Mouse (Mus musculus) embryonic fibroblast, embryonic 13.5 days (primary cell): Measurements from ENCODE around the gene Ttc9b. TPM values are rescaled to one million over a fixed set of nuclear protein-coding genes. Genes with fewer than 3 reads are reported as not detected.

Experiments used
- H3K27ac ChIP-seq: 2 replicates; pipeline ENCODE4 v1.5.1; 2012; ENCODE audit warnings: low read length, control low read depth, inconsistent platforms; ENCODE audit not compliant: insufficient read depth
- H3K4me1 ChIP-seq: 2 replicates; pipeline ENCODE4 v1.6.1; 2011; ENCODE audit warnings: low read length; ENCODE audit not compliant: control insufficient read depth, insufficient read depth
- H3K4me3 ChIP-seq: 2 replicates; pipeline ENCODE4 v1.5.1; 2011; ENCODE audit warnings: mild to moderate bottlenecking, control low read depth, low read length; ENCODE audit not compliant: insufficient read depth
- CTCF ChIP-seq: IDR thresholded peaks from 2 replicates; pipeline ENCODE4 v1.5.1; 2011; ENCODE audit warnings: mild to moderate bottlenecking, control low read depth, low read length, moderate library complexity, borderline replicate concordance; ENCODE audit not compliant: insufficient read depth
- POLR2A ChIP-seq: IDR thresholded peaks from 2 replicates; pipeline ENCODE4 v1.6.1; 2011; ENCODE audit warnings: low read depth, mild to moderate bottlenecking, control low read depth, low read length, moderate library complexity
- polyA plus RNA-seq: library from polyadenylated mRNA; stranded (reverse); fragments of >200 nt; gene quantifications from 2 replicates; pipeline ENCODE4 v1.2.4, GENCODE M21; 2011; ENCODE audit warnings: low read depth; ENCODE audit not compliant: missing spikeins, insufficient read length

Gene Ttc9b
- polyA plus RNA-seq, 1 experiment, result not detected

GRCm38 (mm10) chr7:27657824-27658395 is 4.2 kb downstream of the Ttc9b start:
- TF ChIP-seq POLR2A (no peak), CTCF (no peak)
- Histone ChIP-seq H3K4me3 (no peak overlapping the region), H3K4me1 (no peaks in the 10 kb centered on the region), H3K27ac (no peak overlapping the region)

GRCm38 (mm10) chr7:27658712-27659663 is 5.3 kb downstream of the Ttc9b start:
- H3K4me1 ChIP-seq, result no peaks in the 10 kb centered on the region
- H3K4me3 ChIP-seq, result no peak overlapping the region
- TF ChIP-seq CTCF (no peak), POLR2A (no peak)
- no peak overlapping the region for H3K27ac ChIP-seq

- TF ChIP-seq CTCF, result no peak
- no peak for TF ChIP-seq POLR2A
- H3K4me1 ChIP-seq, result no peaks in the 10 kb centered on the region
- no peak overlapping the region for H3K4me3 ChIP-seq
- H3K27ac ChIP-seq, result no peak overlapping the region
These were observed 8.3 kb downstream of the Ttc9b start for GRCm38 (mm10) chr7:27662038-27662437.

GRCm38 (mm10) chr7:27673064-27673574 is 19.4 kb downstream of the Ttc9b start:
- Histone ChIP-seq H3K27ac (no peak overlapping the region), H3K4me3 (peak overlapping the region; percentile 57), H3K4me1 (peaks cover 5% of the 10 kb centered on the region; the same call in 1 of the 2 replicates)
- TF ChIP-seq POLR2A, result no peak

GRCm38 (mm10) chr7:27673575-27674131 is 19.9 kb downstream of the Ttc9b start:
- no peak overlapping the region for H3K27ac ChIP-seq
- peak overlapping the region; percentile 57 for H3K4me3 ChIP-seq
- TF ChIP-seq CTCF, result no peak
- TF ChIP-seq POLR2A, result no peak; the same call in 1 of the 2 replicates
- H3K4me1 ChIP-seq, result peaks cover 5% of the 10 kb centered on the region; the same call in 1 of the 2 replicates

GRCm38 (mm10) chr7:27674195-27674521 is 20.4 kb downstream of the Ttc9b start:
- H3K4me1 ChIP-seq, result peaks cover 5% of the 10 kb centered on the region; the same call in 1 of the 2 replicates
- no peak for TF ChIP-seq POLR2A
- TF ChIP-seq CTCF, result no peak
- peak overlapping the region; percentile 57 for H3K4me3 ChIP-seq
- no peak overlapping the region for H3K27ac ChIP-seq

GRCm38 (mm10) chr7:27674522-27675221 is 21.0 kb downstream of the Ttc9b start, which contains the start of gene Map3k10:
Gene Map3k10 (minus strand): TSS chr7:27674598.
- Histone ChIP-seq H3K4me3 (peak within 1 kb of the TSS; percentile 57), H3K4me1 (peaks cover 5% of the 10 kb centered on the region; the same call in 1 of the 2 replicates), H3K27ac (peak within 1 kb of the TSS; percentile 76)
- TF ChIP-seq CTCF (no peak), POLR2A (peak; percentile 65)

- Histone ChIP-seq H3K4me3 (no peak overlapping the region), H3K27ac (no peak overlapping the region), H3K4me1 (peaks cover 5% of the 10 kb centered on the region; the same call in 1 of the 2 replicates)
- TF ChIP-seq CTCF, result no peak
These were observed 21.5 kb downstream of the Ttc9b start for GRCm38 (mm10) chr7:27675222-27675612.

- no peak for TF ChIP-seq CTCF
- TF ChIP-seq POLR2A, result no peak
- Histone ChIP-seq H3K27ac (peak overlapping the region; percentile 89), H3K4me1 (peaks cover 10% of the 10 kb centered on the region; the same call in 1 of the 2 replicates), H3K4me3 (no peak overlapping the region)
These were observed 29.5 kb downstream of the Ttc9b start for GRCm38 (mm10) chr7:27683218-27683617.

- TF ChIP-seq POLR2A (peak; percentile 24; the same call in 1 of the 2 replicates), CTCF (no peak)
- Histone ChIP-seq H3K4me3 (no peak overlapping the region), H3K4me1 (peaks cover 10% of the 10 kb centered on the region; the same call in 1 of the 2 replicates), H3K27ac (no peak overlapping the region)
These were observed 31.5 kb downstream of the Ttc9b start for GRCm38 (mm10) chr7:27685220-27685619.
